Mouse (Mus musculus): ENCODE data around the gene Fbxo9.
"Not testable (repeated sequence)": the region's sequence is repeated elsewhere in the genome, so short reads cannot be mapped to it uniquely, and the experiment has no call there.

Fbxo9 gene

GRCm38 (mm10) chr9:78108796-78109239, at the start of gene Fbxo9, which contains the start of gene Ick:
Fbxo9 (minus strand) TSS chr9:78109065.
Ick (plus strand) TSS chr9:78109192.
- DNase-seq (ENCODE audit: extremely low read depth, low read depth, low spot score): peak; percentile 94

DNA sequence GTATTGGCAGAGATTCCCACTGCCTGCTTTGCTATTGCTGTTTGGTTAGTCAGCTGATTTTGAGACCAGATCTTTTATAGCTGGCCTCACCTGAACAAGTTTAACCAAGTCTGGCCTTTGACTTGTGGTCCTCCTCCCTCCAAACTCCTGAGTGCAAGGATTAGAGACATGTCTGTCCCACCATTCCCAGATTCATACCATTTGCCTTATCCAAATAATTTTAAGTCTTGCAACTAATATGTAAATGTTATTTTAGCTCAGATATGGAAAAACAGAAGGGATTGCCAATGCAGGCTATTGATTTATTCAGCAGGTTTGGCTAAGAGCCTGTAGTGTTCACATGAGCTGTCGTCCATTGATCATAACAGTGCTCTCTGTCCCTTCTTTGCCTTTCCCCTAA, 48.4 kb upstream of the Fbxo9 start:
- DNase-seq (ENCODE audit: extremely low read depth, low read depth, low spot score): no peak

GRCm38 (mm10) chr9:78154211-78154977, 45.5 kb upstream of the Fbxo9 start:
- no peak for DNase-seq (ENCODE audit: extremely low read depth, low read depth, low spot score)

- DNase-seq (ENCODE audit: extremely low read depth, low read depth, low spot score): not testable (repeated sequence)
These were observed 40.9 kb upstream of the Fbxo9 start for GRCm38 (mm10) chr9:78149770-78150169.

DNA sequence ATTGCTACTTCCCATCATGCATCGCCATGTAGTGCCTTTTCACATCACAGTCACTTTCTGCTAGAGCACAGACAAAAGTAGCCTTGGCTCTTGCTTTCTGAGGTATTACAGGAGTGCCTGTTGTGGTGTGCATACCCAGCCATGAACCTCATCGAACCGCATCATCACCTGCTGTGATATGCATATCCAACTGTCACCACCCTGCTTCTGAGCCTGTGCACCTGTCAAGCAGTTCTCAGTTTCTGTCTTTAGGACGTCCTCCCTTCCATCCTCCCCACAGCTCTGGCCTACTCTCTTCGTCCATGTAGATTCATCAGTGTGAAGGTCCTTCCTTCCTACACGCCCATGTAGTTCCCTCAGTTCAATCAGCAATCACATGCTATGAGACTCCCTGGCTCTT, 39.3 kb upstream of the Fbxo9 start:
- DNase-seq (ENCODE audit: extremely low read depth, low read depth, low spot score): no peak

- DNase-seq (ENCODE audit: extremely low read depth, low read depth, low spot score): no peak
These were observed 37.8 kb upstream of the Fbxo9 start for GRCm38 (mm10) chr9:78146627-78147026.

GRCm38 (mm10) chr9:78146099-78146498, 37.2 kb upstream of the Fbxo9 start:
- DNase-seq (ENCODE audit: extremely low read depth, low read depth, low spot score): no peak

DNA sequence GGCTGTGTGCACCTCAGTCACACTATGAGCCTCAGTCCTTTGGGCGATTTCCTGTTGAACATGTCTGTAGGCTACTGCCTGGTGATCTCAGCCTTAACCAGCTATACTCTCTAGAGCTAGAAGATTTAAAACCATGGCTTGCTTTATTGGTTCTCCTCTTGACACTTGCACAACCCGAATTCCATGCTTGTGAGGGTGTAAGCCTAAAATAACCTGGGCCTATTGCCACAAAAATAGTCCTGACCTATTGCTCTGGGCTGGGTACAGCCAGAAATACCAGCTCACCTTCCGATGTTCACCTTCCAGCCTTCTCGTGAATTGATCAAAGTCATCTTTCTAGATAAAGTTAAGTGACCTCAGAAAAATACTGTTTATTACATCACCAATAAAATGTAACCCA, 30.6 kb upstream of the Fbxo9 start:
- peak; percentile 88 for DNase-seq (ENCODE audit: extremely low read depth, low read depth, low spot score)

GRCm38 (mm10) chr9:78138044-78138676, 29.3 kb upstream of the Fbxo9 start:
- peak; percentile 57 for DNase-seq (ENCODE audit: extremely low read depth, low read depth, low spot score)

GRCm38 (mm10) chr9:78135658-78136057, 26.8 kb upstream of the Fbxo9 start:
- no peak for DNase-seq (ENCODE audit: extremely low read depth, low read depth, low spot score)

GRCm38 (mm10) chr9:78126643-78127042, 17.8 kb upstream of the Fbxo9 start:
- DNase-seq (ENCODE audit: extremely low read depth, low read depth, low spot score): no peak

DNA sequence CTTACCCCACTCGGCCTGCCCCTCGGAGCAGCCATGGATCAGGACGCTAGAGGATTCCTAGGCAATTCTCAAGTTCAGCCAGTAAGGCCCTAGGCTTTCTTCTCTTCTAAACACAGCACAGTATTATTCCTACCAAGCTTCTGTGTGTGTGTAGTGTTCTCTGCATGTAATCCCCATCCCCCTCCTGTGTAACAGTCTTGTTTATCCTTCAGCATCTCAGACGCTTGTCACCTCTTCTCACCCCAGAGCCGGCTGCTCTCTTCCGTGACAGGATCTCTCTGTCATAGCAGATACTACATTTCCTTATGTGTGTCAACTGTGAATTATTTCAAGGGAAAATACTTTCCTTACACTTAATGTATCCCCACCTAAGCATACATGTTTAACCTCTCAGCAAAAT, 17.1 kb upstream of the Fbxo9 start:
- no peak for DNase-seq (ENCODE audit: extremely low read depth, low read depth, low spot score)

- DNase-seq (ENCODE audit: extremely low read depth, low read depth, low spot score): no peak
These were observed 15.4 kb upstream of the Fbxo9 start for GRCm38 (mm10) chr9:78124297-78124696.

DNA sequence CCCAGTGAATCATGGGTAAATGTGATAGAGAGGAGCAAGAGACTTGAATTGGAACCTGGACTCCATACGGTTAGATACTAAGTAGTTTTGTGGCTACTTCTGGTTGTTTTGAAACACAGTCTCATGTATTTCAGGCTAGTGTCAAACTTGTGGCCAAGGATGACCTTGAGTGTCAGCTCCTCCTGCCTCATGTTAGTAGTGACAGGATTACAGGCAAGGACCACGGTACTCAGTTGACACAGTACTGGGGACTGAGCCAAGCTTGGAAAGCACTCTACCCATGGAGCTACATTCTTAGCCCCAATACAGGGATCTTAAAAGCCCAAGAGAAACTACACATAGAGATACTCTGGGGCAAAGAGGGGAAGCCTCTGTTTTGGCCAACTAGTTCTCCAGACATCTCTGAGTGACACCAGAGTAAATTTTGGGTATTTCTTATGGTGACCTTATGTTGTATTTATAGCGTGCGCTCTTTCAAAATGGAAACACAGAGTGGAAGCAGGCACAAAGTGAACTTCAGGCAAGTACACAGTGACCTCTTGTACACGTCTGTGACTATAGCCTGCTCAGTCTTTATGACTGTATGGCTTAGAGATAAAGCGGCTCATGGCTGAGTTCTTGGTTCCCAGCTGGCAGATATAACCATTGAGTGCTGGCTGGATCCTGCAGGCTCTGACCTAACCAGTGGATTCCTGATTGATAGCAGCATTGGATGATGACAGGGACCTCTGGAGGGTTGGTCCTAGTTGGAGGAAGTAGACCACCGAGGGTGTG, 14.3 kb upstream of the Fbxo9 start:
- DNase-seq (ENCODE audit: extremely low read depth, low read depth, low spot score): no peak

- DNase-seq (ENCODE audit: extremely low read depth, low read depth, low spot score): no peak
These were observed 13.1 kb upstream of the Fbxo9 start for GRCm38 (mm10) chr9:78121985-78122384.

DNA sequence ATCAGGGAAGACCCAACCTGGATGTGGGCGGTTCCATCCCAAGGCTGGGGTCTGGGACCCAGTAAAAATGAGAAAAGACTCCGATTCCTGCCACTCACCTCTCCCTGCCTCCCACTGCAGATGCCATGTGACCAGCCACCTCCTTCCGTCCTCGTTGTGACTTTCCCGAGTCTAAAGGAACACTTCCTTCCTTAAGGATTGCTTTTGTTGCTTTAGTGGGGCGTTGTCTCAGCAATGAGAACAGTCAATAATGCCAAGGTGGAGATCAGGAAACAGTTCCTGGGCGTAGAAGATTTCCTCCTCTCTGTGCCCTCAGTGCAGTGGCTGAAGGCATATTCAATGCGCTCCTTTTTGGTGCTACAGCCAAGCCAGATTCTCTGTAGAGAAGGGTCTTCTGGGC, 12.5 kb upstream of the Fbxo9 start:
- DNase-seq (ENCODE audit: extremely low read depth, low read depth, low spot score): no peak

GRCm38 (mm10) chr9:78117690-78118089, 8.8 kb upstream of the Fbxo9 start:
- no peak for DNase-seq (ENCODE audit: extremely low read depth, low read depth, low spot score)

DNA sequence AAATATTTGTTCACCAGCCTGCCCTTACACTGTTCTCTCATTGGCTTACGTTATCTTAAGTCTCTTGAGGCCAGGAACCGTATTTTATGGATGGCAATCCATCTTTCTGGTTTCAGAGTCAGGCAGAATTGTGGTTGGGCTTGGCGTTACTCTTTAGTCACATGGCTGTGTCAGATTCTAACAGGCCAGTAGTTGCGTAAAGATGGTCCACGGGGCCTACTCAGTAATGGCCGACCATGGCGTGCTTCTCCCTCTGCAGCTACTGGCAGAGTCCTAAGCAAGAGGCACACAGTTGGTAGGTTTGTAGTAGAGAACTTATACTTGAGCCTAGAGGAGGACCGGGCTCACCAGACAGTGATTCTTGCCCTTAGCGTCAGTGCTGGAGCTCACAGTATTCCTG, 6.9 kb upstream of the Fbxo9 start:
- DNase-seq (ENCODE audit: extremely low read depth, low read depth, low spot score): no peak

DNA sequence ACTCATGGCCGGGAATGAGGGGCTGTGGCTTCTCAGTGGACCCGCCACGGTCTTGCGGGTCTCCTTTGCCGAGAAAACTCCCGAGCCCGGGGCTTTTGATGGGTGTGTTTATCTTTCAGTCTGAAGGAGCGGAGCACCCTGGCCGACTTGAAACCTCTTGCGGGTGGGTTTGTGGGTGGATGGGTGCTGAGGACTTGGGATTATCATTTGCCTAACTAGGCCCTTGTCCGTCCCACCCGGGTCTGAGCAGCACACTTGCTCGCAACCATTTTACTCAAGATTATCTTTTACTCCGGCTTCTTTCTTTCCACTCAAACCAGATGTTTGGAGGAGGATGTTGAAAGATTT, 4.6 kb upstream of the Fbxo9 start:
- DNase-seq (ENCODE audit: extremely low read depth, low read depth, low spot score): no peak

- no peak for DNase-seq (ENCODE audit: extremely low read depth, low read depth, low spot score)
These were observed 4.1 kb upstream of the Fbxo9 start for GRCm38 (mm10) chr9:78112770-78113537.

DNA sequence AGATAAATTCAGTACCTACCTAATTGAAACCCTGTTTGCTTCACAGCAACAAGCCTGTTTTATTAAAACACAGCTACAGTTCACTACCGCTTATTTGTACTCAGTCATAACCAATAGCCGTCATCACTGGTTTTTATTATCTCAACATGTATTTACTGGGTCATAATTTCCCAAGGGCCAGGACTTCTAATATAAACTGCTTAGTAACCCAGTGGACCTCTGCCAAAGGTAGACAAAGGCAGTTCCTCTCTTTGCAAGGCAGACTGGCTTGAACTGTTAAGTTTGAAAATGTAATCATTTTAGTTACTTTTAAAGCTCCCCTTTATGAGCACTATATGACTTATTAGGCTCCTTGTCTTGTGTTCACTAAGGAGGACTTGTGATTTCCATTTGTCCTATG, 2.6 kb upstream of the Fbxo9 start:
- no peak for DNase-seq (ENCODE audit: extremely low read depth, low read depth, low spot score)
